Mouse (Mus musculus) lung, postnatal 10 days (tissue): ENCODE results near the gene 9830107B12Rik.

ENCODE experiments used
- DNase-seq: peaks from one replicate; pipeline ENCODE4 v3.0.0; 2021

The 9830107B12Rik gene

GRCm38 (mm10) chr17:48094820-48095680 lies 51.0 kb downstream of the 9830107B12Rik start:
- DNase-seq: no peak

GRCm38 (mm10) chr17:48093286-48093817 lies 52.7 kb downstream of the 9830107B12Rik start:
- no peak for DNase-seq

GRCm38 (mm10) chr17:48090305-48090704 lies 55.8 kb downstream of the 9830107B12Rik start:
- DNase-seq: no peak

- DNase-seq: no peak
Measured at GRCm38 (mm10) chr17:48089446-48089845, 56.6 kb downstream of the 9830107B12Rik start.

GRCm38 (mm10) chr17:48089019-48089418 lies 57.0 kb downstream of the 9830107B12Rik start, which contains the start of gene 1700067P10Rik:
1700067P10Rik (plus strand) TSS chr17:48089319.
- no peak for DNase-seq

- DNase-seq: no peak
Measured at GRCm38 (mm10) chr17:48080626-48081025, 65.4 kb downstream of the 9830107B12Rik start.
